Mouse (Mus musculus): ENCODE measurements around the gene Zeb2. TPM values are rescaled to one million over a fixed set of nuclear protein-coding genes. Genes with fewer than 3 reads are reported as not detected.
A peak's percentile ranks its signal among the peaks of the same experiment; 100 is the strongest.

Gene Zeb2
- polyA plus RNA-seq, 1 experiment from 2014 or later, result 31.5 TPM

- Histone ChIP-seq H3K27ac (no peak overlapping the region), H3K27me3 (replicated peaks) (no peaks in the 10 kb centered on the region), H3K36me3 (replicated peaks) (no peaks in the 10 kb centered on the region), H3K9ac (no peak overlapping the region), H3K4me1 (no peaks in the 10 kb centered on the region), H3K4me3 (no peak overlapping the region), H3K9me3 (no peaks in the 10 kb centered on the region), H3K4me2 (no peak overlapping the region)
- WGBS, result 68% methylated on average over 7 of the region's 7 CpGs
- no peak for ATAC-seq (replicated peaks)
Measured at GRCm38 (mm10) chr2:45068792-45069550, 48.2 kb downstream of the Zeb2 start.

- H3K4me1 ChIP-seq, result peaks cover 16% of the 10 kb centered on the region
- WGBS, result 48% methylated on average over 5 of the region's 5 CpGs
- H3K9ac ChIP-seq, result no peak overlapping the region
- H3K4me3 ChIP-seq, result no peak overlapping the region
- H3K9me3 ChIP-seq, result no peaks in the 10 kb centered on the region
- H3K36me3 ChIP-seq (replicated peaks), result no peaks in the 10 kb centered on the region
- no peak for ATAC-seq (replicated peaks)
- H3K27me3 ChIP-seq (replicated peaks), result no peaks in the 10 kb centered on the region
- H3K27ac ChIP-seq, result no peak overlapping the region
- H3K4me2 ChIP-seq, result no peak overlapping the region
Measured at GRCm38 (mm10) chr2:45067116-45067515, 50.1 kb downstream of the Zeb2 start.

GRCm38 (mm10) chr2:45063300-45063890, 53.8 kb downstream of the Zeb2 start:
- no peak overlapping the region for H3K27ac ChIP-seq
- no peaks in the 10 kb centered on the region for H3K27me3 ChIP-seq (replicated peaks)
- 15% methylated on average over 7 of the region's 7 CpGs for WGBS
- no peak overlapping the region for H3K9ac ChIP-seq
- no peak for ATAC-seq (replicated peaks)
- H3K4me3 ChIP-seq, result no peak overlapping the region
- no peaks in the 10 kb centered on the region for H3K9me3 ChIP-seq
- no peak overlapping the region for H3K4me2 ChIP-seq
- H3K4me1 ChIP-seq, result peaks cover 33% of the 10 kb centered on the region
- no peaks in the 10 kb centered on the region for H3K36me3 ChIP-seq (replicated peaks)

- H3K4me1 ChIP-seq, result peaks cover 36% of the 10 kb centered on the region
- H3K4me2 ChIP-seq, result no peak overlapping the region
- no peaks in the 10 kb centered on the region for H3K27me3 ChIP-seq (replicated peaks)
- no peak overlapping the region for H3K27ac ChIP-seq
- H3K9me3 ChIP-seq, result no peaks in the 10 kb centered on the region
- ATAC-seq (replicated peaks), result no peak
- H3K9ac ChIP-seq, result no peak overlapping the region
- whole genome bisulfite sequencing, result 51% methylated on average over 6 of the region's 6 CpGs
- H3K4me3 ChIP-seq, result no peak overlapping the region
- H3K36me3 ChIP-seq (replicated peaks), result no peaks in the 10 kb centered on the region
Measured at GRCm38 (mm10) chr2:45062136-45062535, 55.1 kb downstream of the Zeb2 start.

GRCm38 (mm10) chr2:45060768-45061167, 56.4 kb downstream of the Zeb2 start:
- no peaks in the 10 kb centered on the region for H3K27me3 ChIP-seq (replicated peaks)
- H3K4me1 ChIP-seq, result peaks cover 36% of the 10 kb centered on the region
- no peaks in the 10 kb centered on the region for H3K9me3 ChIP-seq
- no peak overlapping the region for H3K27ac ChIP-seq
- no peaks in the 10 kb centered on the region for H3K36me3 ChIP-seq (replicated peaks)
- 70% methylated on average over 4 of the region's 4 CpGs for WGBS
- no peak overlapping the region for H3K4me2 ChIP-seq
- no peak overlapping the region for H3K4me3 ChIP-seq
- H3K9ac ChIP-seq, result no peak overlapping the region
- ATAC-seq (replicated peaks), result no peak

- no peak overlapping the region for H3K27ac ChIP-seq
- ATAC-seq (replicated peaks), result no peak
Measured at GRCm38 (mm10) chr2:45060202-45060601, 57.0 kb downstream of the Zeb2 start.

GRCm38 (mm10) chr2:45059599-45059998, 57.6 kb downstream of the Zeb2 start:
- no peak overlapping the region for H3K4me3 ChIP-seq
- peaks cover 36% of the 10 kb centered on the region for H3K4me1 ChIP-seq
- ATAC-seq (replicated peaks), result no peak
- no peaks in the 10 kb centered on the region for H3K9me3 ChIP-seq
- H3K27me3 ChIP-seq (replicated peaks), result no peaks in the 10 kb centered on the region
- WGBS, result 83% methylated on average over 4 of the region's 4 CpGs
- no peak overlapping the region for H3K4me2 ChIP-seq
- H3K9ac ChIP-seq, result no peak overlapping the region
- H3K27ac ChIP-seq, result no peak overlapping the region
- H3K36me3 ChIP-seq (replicated peaks), result no peaks in the 10 kb centered on the region

More at GRCm38 (mm10) chr2:45060202-45060601, 57.0 kb downstream of the Zeb2 start:
- H3K4me1 ChIP-seq, result peaks cover 36% of the 10 kb centered on the region
- H3K4me3 ChIP-seq, result no peak overlapping the region
- no peak overlapping the region for H3K4me2 ChIP-seq
- H3K9me3 ChIP-seq, result no peaks in the 10 kb centered on the region
- H3K27me3 ChIP-seq (replicated peaks), result no peaks in the 10 kb centered on the region
- H3K9ac ChIP-seq, result no peak overlapping the region
- WGBS, result 79% methylated on average over 9 of the region's 9 CpGs
- H3K36me3 ChIP-seq (replicated peaks), result no peaks in the 10 kb centered on the region

- peak; percentile 29; the same call in 1 of the 2 replicates for ATAC-seq (replicated peaks)
- Histone ChIP-seq H3K27me3 (replicated peaks) (no peaks in the 10 kb centered on the region), H3K4me3 (no peak overlapping the region), H3K36me3 (replicated peaks) (no peaks in the 10 kb centered on the region), H3K9ac (no peak overlapping the region), H3K27ac (no peak overlapping the region), H3K9me3 (no peaks in the 10 kb centered on the region), H3K4me2 (no peak overlapping the region), H3K4me1 (peaks cover 39% of the 10 kb centered on the region)
- 57% methylated on average over 12 of the region's 12 CpGs for WGBS
Measured at GRCm38 (mm10) chr2:45059010-45059409, 58.2 kb downstream of the Zeb2 start.

GRCm38 (mm10) chr2:45058183-45058582, 59.0 kb downstream of the Zeb2 start:
- Histone ChIP-seq H3K4me3 (no peak overlapping the region), H3K4me2 (no peak overlapping the region), H3K36me3 (replicated peaks) (no peaks in the 10 kb centered on the region), H3K4me1 (peaks cover 32% of the 10 kb centered on the region), H3K27ac (no peak overlapping the region), H3K9me3 (no peaks in the 10 kb centered on the region), H3K9ac (no peak overlapping the region), H3K27me3 (replicated peaks) (no peaks in the 10 kb centered on the region)
- WGBS, result 53% methylated on average over 9 of the region's 9 CpGs
- ATAC-seq (replicated peaks), result no peak

- no peak overlapping the region for H3K4me3 ChIP-seq
- WGBS, result 81% methylated on average over 10 of the region's 10 CpGs
- no peaks in the 10 kb centered on the region for H3K36me3 ChIP-seq (replicated peaks)
- no peaks in the 10 kb centered on the region for H3K27me3 ChIP-seq (replicated peaks)
- no peak overlapping the region for H3K27ac ChIP-seq
- H3K4me2 ChIP-seq, result no peak overlapping the region
- no peak for ATAC-seq (replicated peaks)
- H3K9me3 ChIP-seq, result no peaks in the 10 kb centered on the region
- peaks cover 22% of the 10 kb centered on the region for H3K4me1 ChIP-seq
- no peak overlapping the region for H3K9ac ChIP-seq
Measured at GRCm38 (mm10) chr2:45056856-45057562, 60.2 kb downstream of the Zeb2 start.

GRCm38 (mm10) chr2:45055926-45056325, 61.3 kb downstream of the Zeb2 start:
- Histone ChIP-seq H3K27ac (no peak overlapping the region), H3K9ac (no peak overlapping the region), H3K27me3 (replicated peaks) (no peaks in the 10 kb centered on the region), H3K4me3 (no peak overlapping the region), H3K4me1 (peaks cover 15% of the 10 kb centered on the region), H3K4me2 (no peak overlapping the region), H3K36me3 (replicated peaks) (no peaks in the 10 kb centered on the region), H3K9me3 (no peaks in the 10 kb centered on the region)
- ATAC-seq (replicated peaks), result no peak
- WGBS, result 82% methylated on average over 6 of the region's 6 CpGs

GRCm38 (mm10) chr2:45055034-45055615, 62.1 kb downstream of the Zeb2 start:
- Histone ChIP-seq H3K9ac (no peak overlapping the region), H3K4me2 (no peak overlapping the region), H3K4me1 (peaks cover 15% of the 10 kb centered on the region), H3K27ac (no peak overlapping the region), H3K27me3 (replicated peaks) (no peaks in the 10 kb centered on the region), H3K9me3 (no peaks in the 10 kb centered on the region), H3K4me3 (no peak overlapping the region), H3K36me3 (replicated peaks) (no peaks in the 10 kb centered on the region)
- ATAC-seq (replicated peaks), result no peak
- 72% methylated on average over 8 of the region's 8 CpGs for WGBS

Data from midbrain, embryonic 15.5 days (tissue).